Mouse (Mus musculus) cerebellum, adult 2 months (tissue): Measurements from ENCODE around the gene Akain1.

ENCODE experiments used
- CTCF ChIP-seq: fragments of 200-500 bp; IDR thresholded peaks from 2 replicates; pipeline ENCODE4 v1.5.1; 2011; ENCODE audit warnings: low read depth, mild to moderate bottlenecking, control low read depth, low read length, moderate library complexity, borderline replicate concordance; ENCODE audit not compliant: insufficient read depth
- POLR2A ChIP-seq: fragments of 200-500 bp; IDR thresholded peaks from 2 replicates; pipeline ENCODE4 v1.6.1; 2011; ENCODE audit warnings: low read length, control low read depth, borderline replicate concordance; ENCODE audit not compliant: insufficient read depth

GRCm38 (mm10) chr17:69487884-69488283 is 48.8 kb downstream of the Akain1 start:
- no peak for TF ChIP-seq CTCF
- TF ChIP-seq POLR2A: no peak
